Mouse (Mus musculus) hindbrain, embryonic 16.5 days (tissue): ENCODE measurements around the gene Ttc7b. TPM values are rescaled to one million over a fixed set of nuclear protein-coding genes. Genes with fewer than 3 reads are reported as not detected.

Source experiments
- ATAC-seq: fragments of 200-750 bp; cut with Nextera tagmentation; 2 replicates; pipeline ENCODE4 v1.8.0; 2017; ENCODE audit warnings: moderate TSS enrichment, moderate library complexity
- H3K27ac ChIP-seq: fragments of 300-500 bp; sonication (generic); 2 replicates; pipeline ENCODE4 v1.5.1; 2014; ENCODE audit warnings: low read depth, mild to moderate bottlenecking, control low read depth, low read length, moderate library complexity
- H3K27me3 ChIP-seq: fragments of 300-500 bp; sonication (generic); replicated peaks from 2 replicates; pipeline ENCODE4 v1.6.1; 2014; ENCODE audit warnings: low read length; ENCODE audit not compliant: control insufficient read depth, insufficient read depth
- H3K36me3 ChIP-seq: fragments of 300-500 bp; sonication (generic); 2 replicates; pipeline ENCODE4 v1.6.1; 2014; ENCODE audit warnings: mild to moderate bottlenecking, low read length, moderate library complexity, mixed read lengths; ENCODE audit not compliant: control insufficient read depth, insufficient read depth
- H3K4me1 ChIP-seq: fragments of 300-500 bp; sonication (generic); 2 replicates; pipeline ENCODE4 v1.6.1; 2014; ENCODE audit warnings: low read depth, low read length; ENCODE audit not compliant: control insufficient read depth, insufficient read depth
- H3K4me2 ChIP-seq: fragments of 300-500 bp; sonication (generic); 2 replicates; pipeline ENCODE4 v1.6.1; 2014; ENCODE audit warnings: mild to moderate bottlenecking, low read length, control low read depth, moderate library complexity
- H3K4me3 ChIP-seq: fragments of 300-500 bp; sonication (generic); 2 replicates; pipeline ENCODE4 v1.5.1; 2014; ENCODE audit warnings: mild to moderate bottlenecking, low read length, control low read depth, moderate library complexity
- H3K9ac ChIP-seq: fragments of 300-500 bp; sonication (generic); 2 replicates; pipeline ENCODE4 v1.6.1; 2014; ENCODE audit warnings: low read depth, mild to moderate bottlenecking, control low read depth, low read length, moderate library complexity
- H3K9me3 ChIP-seq: fragments of 300-500 bp; sonication (generic); 2 replicates; pipeline ENCODE4 v1.6.1; 2014; ENCODE audit warnings: mild to moderate bottlenecking, low read length, moderate library complexity; ENCODE audit not compliant: control insufficient read depth
- WGBS: fragments of 180-500 bp; shearing (Covaris S2); extraction: QIAGEN DNeasy Blood & Tissue Kit; methylation state at CpG from one replicate; pipeline ENCODE4 v1.1.7; 2014; 5-methylcytosine and 5-hydroxymethylcytosine counted together
- polyA plus RNA-seq: library from polyadenylated mRNA; unstranded; fragments of >200 nt; fragmentation: Nextera tagmentation; extraction: Ambion mirVana; gene quantifications from 2 replicates; pipeline ENCODE4 v1.2.1, GENCODE M21; 2015

Gene Ttc7b
- polyA plus RNA-seq, 1 experiment from 2014 or later, result 8.8 TPM

DNA sequence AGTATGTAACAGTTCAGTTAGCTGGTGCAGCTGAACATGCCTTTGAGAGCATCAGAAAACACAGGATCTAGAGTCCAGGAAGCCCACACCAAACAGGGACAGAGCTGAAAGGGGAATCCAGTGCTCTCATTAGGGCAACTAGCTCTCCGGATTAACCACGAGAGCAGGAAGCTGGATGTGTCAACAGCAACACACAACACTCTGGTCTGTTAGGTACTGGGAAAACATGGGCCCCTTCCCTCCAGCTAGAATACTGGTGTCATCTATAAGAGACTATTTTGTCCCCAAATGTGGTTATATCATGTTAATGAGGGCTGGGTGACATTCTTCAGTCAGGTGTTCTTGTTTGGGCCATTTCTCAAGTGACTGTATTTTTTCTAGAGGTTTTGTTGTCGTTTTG, 21.4 kb upstream of the Ttc7b start:
- Histone ChIP-seq H3K4me3 (no peak overlapping the region), H3K4me1 (no peaks in the 10 kb centered on the region), H3K27me3 (no peaks in the 10 kb centered on the region), H3K27ac (no peak overlapping the region), H3K9ac (no peak overlapping the region), H3K4me2 (no peak overlapping the region), H3K36me3 (no peaks in the 10 kb centered on the region), H3K9me3 (no peaks in the 10 kb centered on the region)
- ATAC-seq, result no peak
- 62% methylated on average over 3 of the region's 3 CpGs for WGBS

GRCm38 (mm10) chr12:100539158-100539714, 18.6 kb upstream of the Ttc7b start:
- Histone ChIP-seq H3K4me2 (no peak overlapping the region), H3K27me3 (no peaks in the 10 kb centered on the region), H3K4me3 (no peak overlapping the region), H3K9ac (no peak overlapping the region), H3K4me1 (no peaks in the 10 kb centered on the region), H3K36me3 (no peaks in the 10 kb centered on the region), H3K27ac (no peak overlapping the region), H3K9me3 (no peaks in the 10 kb centered on the region)
- no peak for ATAC-seq
- 65% methylated on average over 9 of the region's 9 CpGs for WGBS

- ATAC-seq, result no peak
- no peaks in the 10 kb centered on the region for H3K27me3 ChIP-seq
- no peak overlapping the region for H3K4me2 ChIP-seq
- no peak overlapping the region for H3K9ac ChIP-seq
- H3K36me3 ChIP-seq, result no peaks in the 10 kb centered on the region
- no peaks in the 10 kb centered on the region for H3K4me1 ChIP-seq
- no peaks in the 10 kb centered on the region for H3K9me3 ChIP-seq
- H3K27ac ChIP-seq, result no peak overlapping the region; the same call in 1 of the 2 replicates
- WGBS, result 73% methylated on average over 7 of the region's 7 CpGs
- H3K4me3 ChIP-seq, result no peak overlapping the region
These were observed 18.0 kb upstream of the Ttc7b start for GRCm38 (mm10) chr12:100538445-100539157.

GRCm38 (mm10) chr12:100537091-100537490, 16.5 kb upstream of the Ttc7b start:
- Histone ChIP-seq H3K4me3 (no peak overlapping the region), H3K9me3 (no peaks in the 10 kb centered on the region), H3K4me2 (no peak overlapping the region), H3K27ac (no peak overlapping the region), H3K27me3 (no peaks in the 10 kb centered on the region), H3K36me3 (no peaks in the 10 kb centered on the region), H3K4me1 (no peaks in the 10 kb centered on the region), H3K9ac (no peak overlapping the region)
- ATAC-seq, result no peak
- 91% methylated on average over 11 of the region's 11 CpGs for WGBS

GRCm38 (mm10) chr12:100535028-100535427, 14.4 kb upstream of the Ttc7b start:
- H3K36me3 ChIP-seq, result no peaks in the 10 kb centered on the region
- H3K4me3 ChIP-seq, result no peak overlapping the region
- H3K9me3 ChIP-seq, result no peaks in the 10 kb centered on the region
- H3K27ac ChIP-seq, result no peak overlapping the region
- no peak overlapping the region for H3K4me2 ChIP-seq
- 51% methylated on average over 12 of the region's 12 CpGs for WGBS
- no peaks in the 10 kb centered on the region for H3K4me1 ChIP-seq
- H3K9ac ChIP-seq, result no peak overlapping the region
- no peak for ATAC-seq
- no peaks in the 10 kb centered on the region for H3K27me3 ChIP-seq

DNA sequence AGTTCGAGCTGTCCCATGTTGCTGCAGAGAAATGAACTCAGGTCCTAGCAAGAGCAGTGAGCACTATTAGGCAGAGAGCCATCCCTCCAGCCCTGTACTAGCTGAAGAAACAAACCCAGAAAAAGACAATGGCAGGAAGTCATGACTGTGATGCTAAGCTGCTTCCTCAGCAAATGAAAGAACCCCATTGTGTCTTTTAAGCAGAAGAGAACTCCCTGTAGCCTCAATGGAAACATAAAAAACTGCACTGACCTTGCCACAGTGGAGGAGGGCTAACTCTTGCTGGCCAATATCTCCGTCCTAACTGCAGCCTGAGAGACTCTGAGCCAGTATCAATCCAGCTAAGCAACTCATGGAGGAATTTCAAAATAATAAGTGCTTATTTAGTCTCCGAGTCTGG, 13.4 kb upstream of the Ttc7b start:
- Histone ChIP-seq H3K9ac (no peak overlapping the region), H3K4me3 (no peak overlapping the region), H3K4me1 (no peaks in the 10 kb centered on the region), H3K36me3 (no peaks in the 10 kb centered on the region), H3K27ac (no peak overlapping the region; the same call in 1 of the 2 replicates), H3K27me3 (no peaks in the 10 kb centered on the region), H3K9me3 (no peaks in the 10 kb centered on the region), H3K4me2 (no peak overlapping the region)
- no peak for ATAC-seq
- 30% methylated on average over 3 of the region's 3 CpGs for WGBS

GRCm38 (mm10) chr12:100533209-100533608, 12.6 kb upstream of the Ttc7b start:
- no peak overlapping the region for H3K9ac ChIP-seq
- peaks cover 1% of the 10 kb centered on the region; the same call in 1 of the 2 replicates for H3K4me1 ChIP-seq
- ATAC-seq, result no peak
- no peaks in the 10 kb centered on the region for H3K9me3 ChIP-seq
- no peak overlapping the region for H3K27ac ChIP-seq
- no peaks in the 10 kb centered on the region for H3K27me3 ChIP-seq
- 84% methylated on average over 4 of the region's 4 CpGs for WGBS
- H3K4me2 ChIP-seq, result no peak overlapping the region
- H3K4me3 ChIP-seq, result no peak overlapping the region
- H3K36me3 ChIP-seq, result no peaks in the 10 kb centered on the region

GRCm38 (mm10) chr12:100531740-100532139, 11.1 kb upstream of the Ttc7b start:
- Histone ChIP-seq H3K4me2 (no peak overlapping the region), H3K9ac (no peak overlapping the region), H3K27me3 (no peaks in the 10 kb centered on the region), H3K4me3 (no peak overlapping the region), H3K9me3 (no peaks in the 10 kb centered on the region), H3K4me1 (peaks cover 10% of the 10 kb centered on the region), H3K27ac (no peak overlapping the region), H3K36me3 (no peaks in the 10 kb centered on the region)
- no peak for ATAC-seq
- WGBS, result 87% methylated on average over 1 of the region's 1 CpGs

DNA sequence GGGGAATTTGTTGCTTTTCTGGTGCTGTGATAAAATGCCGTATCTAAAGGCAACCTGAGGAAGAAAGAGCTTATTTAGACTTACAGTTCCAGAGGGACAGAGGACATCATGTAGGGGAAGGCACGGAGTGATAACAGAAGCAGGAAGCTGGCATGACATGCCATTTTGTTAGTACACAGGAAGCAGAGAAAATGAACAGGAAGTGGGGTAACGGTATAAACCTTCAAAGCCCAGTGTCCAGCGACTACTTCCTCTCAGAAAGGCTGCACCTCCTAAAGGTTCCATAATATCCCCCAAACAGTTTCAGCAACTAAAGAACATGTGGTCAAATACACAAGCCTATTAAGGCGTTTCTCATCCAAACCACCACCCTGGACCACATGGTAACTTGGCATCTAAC, 10.2 kb upstream of the Ttc7b start:
- no peak overlapping the region for H3K9ac ChIP-seq
- H3K4me1 ChIP-seq, result peaks cover 10% of the 10 kb centered on the region
- no peaks in the 10 kb centered on the region for H3K27me3 ChIP-seq
- ATAC-seq, result no peak
- WGBS, result 87% methylated on average over 5 of the region's 5 CpGs
- H3K36me3 ChIP-seq, result no peaks in the 10 kb centered on the region
- H3K27ac ChIP-seq, result no peak overlapping the region
- H3K9me3 ChIP-seq, result no peaks in the 10 kb centered on the region
- no peak overlapping the region for H3K4me3 ChIP-seq
- H3K4me2 ChIP-seq, result no peak overlapping the region
